Mouse (Mus musculus) midbrain, embryonic 10.5 days (tissue): ENCODE measurements at regions not wholly inside any gene's neighbourhood (a gene's known extent, or its start where the extent isn't known, plus 50 kb on each side); places are given as distances from the start of the nearest gene placed in this dataset.

Source experiments
- DNase-seq: peaks from one replicate; pipeline ENCODE4 v3.0.0-alpha.2; 2017; ENCODE audit warnings: low spot score
- H3K27ac ChIP-seq: fragments of 300-500 bp; sonication (generic); replicated peaks from 2 replicates; pipeline ENCODE4 v1.5.1; 2016; ENCODE audit warnings: mild to moderate bottlenecking
- H3K27me3 ChIP-seq: fragments of 300-500 bp; sonication (generic); 2 replicates; pipeline ENCODE4 v1.6.1; 2016; ENCODE audit warnings: low read depth, mild to moderate bottlenecking; ENCODE audit not compliant: poor library complexity, severe bottlenecking
- H3K36me3 ChIP-seq: fragments of 300-500 bp; sonication (generic); 2 replicates; pipeline ENCODE4 v1.6.1; 2016; ENCODE audit warnings: mild to moderate bottlenecking, moderate library complexity
- H3K4me1 ChIP-seq: fragments of 300-500 bp; sonication (generic); 2 replicates; pipeline ENCODE4 v1.6.1; 2016
- H3K4me3 ChIP-seq: fragments of 300-500 bp; sonication (generic); 2 replicates; pipeline ENCODE4 v1.5.1; 2016; ENCODE audit warnings: mild to moderate bottlenecking, moderate library complexity
- H3K9me3 ChIP-seq: fragments of 300-500 bp; sonication (generic); replicated peaks from 2 replicates; pipeline ENCODE4 v1.6.1; 2016; ENCODE audit warnings: mild to moderate bottlenecking
- WGBS: fragments of 180-500 bp; shearing (Covaris S2); methylation state at CpG from one replicate; pipeline ENCODE4 v1.1.7; 2016; 5-methylcytosine and 5-hydroxymethylcytosine counted together

DNA sequence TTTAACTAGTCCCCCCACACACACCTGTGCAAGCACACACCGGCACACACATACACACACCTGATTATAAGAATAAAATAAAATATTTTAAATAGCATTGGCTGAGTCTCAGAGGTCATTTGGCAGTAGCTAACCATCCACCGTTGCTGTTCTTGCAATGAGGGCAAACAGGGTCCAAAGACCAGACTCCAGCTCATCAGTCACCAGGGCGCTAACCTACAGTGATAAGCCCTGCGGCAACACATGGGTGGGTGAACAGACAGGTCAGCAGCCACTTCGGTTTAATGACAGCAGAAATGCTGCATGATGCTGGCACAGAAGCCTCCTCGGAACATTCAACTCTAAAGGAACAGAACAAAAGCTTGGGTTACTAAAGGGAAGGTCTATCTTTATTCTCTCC lies 54.9 kb downstream of the Tas2r134 start:
- DNase-seq: no peak
- Histone ChIP-seq H3K4me3 (no peak overlapping the region), H3K27ac (no peak overlapping the region), H3K9me3 (no peaks in the 10 kb centered on the region), H3K4me1 (0 out of 2 replicates have a peak, but pooled peaks cover 7% of the 10 kb centered on the region), H3K36me3 (no peaks in the 10 kb centered on the region), H3K27me3 (no peaks in the 10 kb centered on the region)
- WGBS: 93% methylated on average over 6 of the region's 6 CpGs

DNA sequence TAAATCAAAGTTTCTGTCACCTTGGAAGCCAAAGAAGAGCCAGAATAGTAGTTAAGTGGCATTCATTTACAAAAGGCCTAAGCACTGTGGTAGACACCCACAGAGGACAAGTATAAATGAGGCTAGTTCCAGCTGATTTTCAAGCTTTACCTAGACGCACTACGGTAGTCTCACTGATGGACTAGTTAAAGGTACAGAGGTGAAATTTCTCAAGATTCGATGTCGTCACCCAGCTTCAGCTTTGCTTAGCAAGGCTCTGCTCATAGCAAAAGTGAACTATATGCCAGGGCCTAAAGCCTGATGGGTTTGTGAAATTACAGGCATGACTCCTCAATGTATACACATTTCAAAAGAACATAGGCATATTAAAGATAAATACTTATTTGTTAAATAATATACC lies 55.4 kb downstream of the Tas2r134 start:
- Histone ChIP-seq H3K9me3 (no peaks in the 10 kb centered on the region), H3K27me3 (no peaks in the 10 kb centered on the region), H3K36me3 (no peaks in the 10 kb centered on the region), H3K4me1 (0 out of 2 replicates have a peak, but pooled peaks cover 7% of the 10 kb centered on the region), H3K27ac (no peak overlapping the region), H3K4me3 (no peak overlapping the region)
- 88% methylated on average over 4 of the region's 4 CpGs for WGBS
- DNase-seq: no peak

DNA sequence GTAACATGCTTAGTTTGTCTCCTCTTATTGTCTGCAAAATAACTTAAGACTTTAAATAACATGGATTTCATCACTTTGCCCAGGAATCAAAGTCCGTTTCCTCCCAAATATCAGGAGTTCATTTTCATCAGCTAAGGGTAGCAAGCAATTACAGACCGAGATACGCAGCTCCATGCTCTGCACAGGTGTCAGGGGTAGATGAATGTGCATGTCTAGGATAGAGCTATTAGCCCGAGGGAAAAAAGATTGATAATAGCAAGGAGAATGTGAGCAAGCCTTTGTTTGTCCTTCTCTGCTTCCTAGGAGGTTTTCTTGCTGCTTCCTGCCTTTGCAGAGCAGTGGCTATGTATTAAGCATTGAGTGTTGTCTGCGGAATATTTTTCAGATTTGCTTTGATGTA lies 77.8 kb downstream of the Tas2r134 start:
- no peaks in the 10 kb centered on the region for H3K27me3 ChIP-seq
- H3K27ac ChIP-seq: no peak overlapping the region
- no peaks in the 10 kb centered on the region for H3K4me1 ChIP-seq
- H3K36me3 ChIP-seq: no peaks in the 10 kb centered on the region
- no peak overlapping the region for H3K4me3 ChIP-seq
- no peak for DNase-seq
- WGBS: 89% methylated on average over 5 of the region's 5 CpGs
- no peaks in the 10 kb centered on the region for H3K9me3 ChIP-seq

DNA sequence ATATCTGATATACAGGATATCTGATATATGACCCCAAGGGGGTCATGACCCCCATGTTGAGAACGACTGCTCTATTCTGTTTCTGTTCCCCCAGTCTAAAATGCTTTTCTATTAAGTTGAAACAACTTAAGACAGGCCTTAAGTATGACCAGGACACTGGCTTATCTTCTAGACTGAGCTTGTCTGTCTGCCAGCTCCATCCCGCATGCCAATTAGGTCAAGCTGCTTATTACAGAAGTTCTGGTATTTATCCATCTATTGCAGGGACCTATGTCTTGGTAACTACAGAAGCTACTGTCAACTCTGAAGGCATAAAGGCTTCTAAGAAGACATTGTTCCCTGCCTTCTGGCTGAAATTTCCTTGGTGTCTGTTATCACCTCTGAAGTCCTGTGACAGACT lies 81.4 kb downstream of the Tas2r134 start:
- DNase-seq: no peak
- no peaks in the 10 kb centered on the region for H3K9me3 ChIP-seq
- no peaks in the 10 kb centered on the region for H3K27me3 ChIP-seq
- H3K4me1 ChIP-seq: no peaks in the 10 kb centered on the region
- H3K4me3 ChIP-seq: no peak overlapping the region
- WGBS: 91% methylated on average over 2 of the region's 2 CpGs
- no peak overlapping the region for H3K27ac ChIP-seq
- no peaks in the 10 kb centered on the region for H3K36me3 ChIP-seq

DNA sequence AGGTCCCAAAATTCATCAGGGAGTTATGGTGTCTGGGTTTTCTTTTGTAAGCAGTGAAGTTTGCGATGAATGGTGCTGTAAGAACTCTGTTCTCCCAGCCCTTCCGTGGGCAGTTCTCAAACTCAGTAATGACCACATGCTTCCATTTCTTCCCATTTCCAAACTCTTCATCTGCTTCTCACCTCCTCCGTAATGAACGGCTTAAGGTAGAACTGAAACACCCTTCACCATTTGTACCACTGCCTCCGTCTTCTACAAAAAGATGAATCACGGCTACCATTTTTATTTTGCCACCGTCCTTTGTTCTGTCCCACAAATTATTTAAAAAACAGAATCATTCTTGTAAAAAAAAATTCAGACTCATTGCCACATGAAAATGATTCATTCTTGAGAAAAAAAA lies 85.3 kb downstream of the Tas2r134 start:
- DNase-seq: no peak
- H3K27ac ChIP-seq: no peak overlapping the region
- 94% methylated on average over 7 of the region's 7 CpGs for WGBS
- no peak overlapping the region for H3K4me3 ChIP-seq
- H3K36me3 ChIP-seq: no peaks in the 10 kb centered on the region
- H3K9me3 ChIP-seq: no peaks in the 10 kb centered on the region
- no peaks in the 10 kb centered on the region for H3K27me3 ChIP-seq
- no peaks in the 10 kb centered on the region for H3K4me1 ChIP-seq

DNA sequence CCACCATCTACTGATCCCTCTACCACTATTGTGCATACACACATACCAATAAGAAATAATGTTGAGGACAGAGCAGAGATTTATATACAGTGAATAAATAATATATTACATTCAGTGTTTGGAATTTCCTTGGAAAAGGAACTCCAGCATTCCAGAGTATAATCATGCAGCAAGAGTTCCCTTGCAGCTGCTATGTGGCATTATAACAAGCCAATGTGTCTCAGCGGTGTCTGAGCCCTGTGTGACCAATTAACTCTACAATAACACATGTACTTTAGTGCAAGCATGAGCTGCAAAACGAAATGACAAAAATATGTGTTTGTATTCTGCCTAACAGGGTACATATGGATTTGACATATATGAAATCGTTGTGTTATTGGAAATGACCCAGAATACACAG lies 103.5 kb downstream of the Tas2r134 start:
- Histone ChIP-seq H3K27me3 (peaks cover 84% of the 10 kb centered on the region), H3K36me3 (no peaks in the 10 kb centered on the region), H3K4me3 (no peak overlapping the region), H3K4me1 (peaks cover 45% of the 10 kb centered on the region), H3K9me3 (no peaks in the 10 kb centered on the region), H3K27ac (no peak overlapping the region)
- 80% methylated on average over 3 of the region's 3 CpGs for WGBS
- DNase-seq: no peak

DNA sequence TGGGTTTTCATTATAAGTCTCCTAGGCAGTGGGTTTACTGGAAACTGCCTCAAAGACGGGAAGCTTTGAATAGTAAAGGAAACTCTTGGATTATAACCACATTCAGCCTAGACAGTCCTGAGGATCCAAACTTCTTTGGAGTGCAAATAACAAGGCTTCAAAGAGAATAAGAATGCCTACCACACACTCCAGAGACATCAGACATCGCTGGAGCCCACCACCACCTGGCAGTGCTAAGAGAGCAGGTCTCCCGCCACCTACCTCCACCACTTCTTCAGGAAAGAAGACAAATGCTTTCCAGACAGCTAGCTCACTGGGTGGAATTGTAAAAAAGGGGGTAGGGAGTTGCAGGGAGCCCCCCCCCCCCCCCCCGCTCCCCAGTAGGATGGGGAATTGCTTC lies 104.4 kb downstream of the Tas2r134 start:
- no peak overlapping the region for H3K4me3 ChIP-seq
- WGBS: 36% methylated on average over 4 of the region's 4 CpGs
- DNase-seq: peak; percentile 27
- H3K9me3 ChIP-seq: no peaks in the 10 kb centered on the region
- no peaks in the 10 kb centered on the region for H3K36me3 ChIP-seq
- H3K4me1 ChIP-seq: peaks cover 49% of the 10 kb centered on the region
- H3K27ac ChIP-seq: peak overlapping the region; percentile 64
- peaks cover 85% of the 10 kb centered on the region for H3K27me3 ChIP-seq

DNA sequence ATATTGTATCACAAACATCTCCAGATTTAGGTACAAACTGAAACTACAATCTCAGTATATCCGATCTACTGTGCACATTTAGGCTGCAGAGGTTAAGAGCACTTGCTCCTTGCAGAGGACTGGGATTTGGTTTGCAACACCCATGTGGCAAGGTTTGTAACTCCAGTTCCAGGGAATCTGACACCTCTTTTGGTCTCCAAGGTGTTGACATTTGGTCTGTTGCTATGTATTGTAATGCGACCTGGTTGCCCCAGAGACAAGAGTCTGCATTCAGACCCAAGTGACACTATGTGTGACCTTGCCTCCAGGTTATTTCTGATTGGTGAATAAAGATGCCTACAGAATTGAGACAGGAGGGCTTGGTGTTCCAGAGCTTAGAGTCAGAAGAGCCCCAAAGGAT lies 105.0 kb downstream of the Tas2r134 start:
- Histone ChIP-seq H3K4me3 (no peak overlapping the region), H3K36me3 (no peaks in the 10 kb centered on the region), H3K27ac (peak overlapping the region; percentile 64; the same call in 1 of the 2 replicates), H3K4me1 (peaks cover 49% of the 10 kb centered on the region), H3K9me3 (no peaks in the 10 kb centered on the region), H3K27me3 (peaks cover 85% of the 10 kb centered on the region)
- peak; percentile 55 for DNase-seq
- WGBS: 32% methylated on average over 2 of the region's 2 CpGs

DNA sequence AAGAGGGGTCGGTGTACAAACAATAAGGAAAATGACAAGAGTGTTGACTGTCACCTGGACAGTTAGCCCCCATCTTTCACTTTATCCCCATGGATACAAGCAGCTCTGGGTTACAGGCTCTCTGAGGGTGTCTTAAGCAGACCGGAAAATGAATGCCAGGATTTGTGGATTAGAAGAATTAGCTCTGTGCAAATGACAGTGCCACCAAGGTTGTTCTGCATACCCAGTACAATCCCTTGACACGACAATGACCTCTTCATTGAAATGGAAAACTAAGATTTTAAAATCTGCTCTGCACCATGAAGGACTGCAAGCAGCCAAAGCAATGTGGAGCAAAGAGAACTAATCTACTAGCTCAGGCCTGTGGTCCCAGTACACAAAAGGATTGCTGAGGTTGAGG lies 105.9 kb downstream of the Tas2r134 start:
- H3K4me3 ChIP-seq: no peak overlapping the region
- peak; percentile 56 for DNase-seq
- H3K27ac ChIP-seq: peak overlapping the region; percentile 76
- no peaks in the 10 kb centered on the region for H3K36me3 ChIP-seq
- no peaks in the 10 kb centered on the region for H3K9me3 ChIP-seq
- peaks cover 49% of the 10 kb centered on the region for H3K4me1 ChIP-seq
- H3K27me3 ChIP-seq: peaks cover 85% of the 10 kb centered on the region
- WGBS: 20% methylated on average over 3 of the region's 3 CpGs

DNA sequence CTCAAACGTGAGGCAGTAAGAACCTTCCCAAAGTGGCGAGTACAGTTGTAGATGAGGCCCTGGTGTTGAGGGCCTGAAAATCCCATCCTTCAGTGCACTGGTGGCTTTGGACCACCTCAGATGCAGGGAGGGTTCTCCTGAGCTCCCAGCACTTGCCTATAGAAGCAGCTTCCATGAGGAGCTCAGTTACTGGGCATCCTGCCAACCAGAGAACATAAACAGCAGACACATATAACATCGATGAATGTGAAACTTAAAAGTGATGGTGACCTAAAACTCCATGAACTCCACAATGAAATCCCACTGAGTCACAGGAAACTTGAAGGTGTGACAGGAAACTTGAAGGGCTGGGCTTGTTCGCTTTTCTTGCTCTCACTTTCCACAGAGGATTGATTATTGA lies 109.1 kb downstream of the Tas2r134 start:
- Histone ChIP-seq H3K4me3 (no peak overlapping the region), H3K4me1 (peaks cover 43% of the 10 kb centered on the region), H3K27me3 (peaks cover 85% of the 10 kb centered on the region), H3K9me3 (no peaks in the 10 kb centered on the region), H3K36me3 (no peaks in the 10 kb centered on the region), H3K27ac (0 out of 2 replicates have a peak overlapping the region, but pooled peaks have one; percentile 23)
- DNase-seq: no peak
- WGBS: 91% methylated on average over 4 of the region's 4 CpGs

DNA sequence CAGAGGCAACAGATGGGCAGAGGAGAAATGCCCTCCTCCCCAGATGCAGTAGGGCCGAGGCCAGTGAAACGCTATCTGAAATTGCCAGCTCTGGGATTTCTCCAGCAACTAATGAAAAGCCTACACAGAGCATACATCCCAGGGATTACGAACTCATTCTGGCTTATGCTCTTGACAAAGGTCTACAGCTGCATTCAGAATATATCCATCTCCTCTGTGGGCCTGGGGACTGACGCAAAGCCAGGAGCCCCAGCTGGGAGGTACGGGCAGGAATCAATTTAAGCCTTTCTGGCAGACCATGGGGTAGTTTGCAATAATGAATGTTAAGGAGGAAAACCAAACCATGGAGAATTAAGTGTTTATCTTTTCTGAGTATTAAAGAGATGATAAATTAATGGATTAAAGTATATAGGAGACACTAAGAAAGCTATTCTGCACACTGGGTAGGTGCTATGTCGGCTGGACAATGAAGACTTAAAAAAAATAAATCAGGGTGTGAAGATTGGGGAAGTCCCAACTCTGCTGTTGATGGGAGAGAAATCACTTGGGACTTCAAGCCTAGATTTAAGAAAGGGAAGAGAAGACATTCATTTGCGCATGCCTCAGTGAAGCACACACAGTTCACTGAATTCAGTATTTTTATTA lies 120.5 kb downstream of the Tas2r134 start:
- Histone ChIP-seq H3K4me1 (peaks cover 8% of the 10 kb centered on the region), H3K4me3 (no peak overlapping the region), H3K27ac (no peak overlapping the region), H3K27me3 (peaks cover 6% of the 10 kb centered on the region; the same call in 1 of the 2 replicates), H3K36me3 (no peaks in the 10 kb centered on the region), H3K9me3 (no peaks in the 10 kb centered on the region)
- 82% methylated on average over 7 of the region's 7 CpGs for WGBS
- no peak for DNase-seq

DNA sequence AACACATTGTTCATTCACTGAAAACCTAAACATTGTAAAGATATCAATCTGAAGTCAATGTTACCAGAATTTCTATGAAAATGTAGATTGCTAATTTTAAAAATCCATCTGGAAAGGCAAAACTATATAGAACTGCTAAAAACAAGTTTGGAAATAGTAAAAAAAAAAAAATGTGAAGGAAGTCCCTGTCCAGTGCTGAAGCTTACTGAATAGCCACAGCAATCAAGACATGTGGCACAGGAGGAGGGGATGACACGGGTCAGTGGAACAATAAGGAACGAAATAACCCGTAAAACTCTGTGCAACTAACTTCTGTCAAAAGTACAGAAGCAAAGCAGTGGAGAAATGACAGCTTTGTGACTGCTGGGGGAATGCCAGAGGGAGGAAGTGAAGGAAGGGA lies 121.9 kb downstream of the Tas2r134 start:
- DNase-seq: no peak
- Histone ChIP-seq H3K9me3 (no peaks in the 10 kb centered on the region), H3K4me3 (no peak overlapping the region), H3K4me1 (peaks cover 22% of the 10 kb centered on the region), H3K27ac (no peak overlapping the region), H3K27me3 (no peaks in the 10 kb centered on the region; the same call in 1 of the 2 replicates), H3K36me3 (no peaks in the 10 kb centered on the region)
- 60% methylated on average over 3 of the region's 3 CpGs for WGBS

DNA sequence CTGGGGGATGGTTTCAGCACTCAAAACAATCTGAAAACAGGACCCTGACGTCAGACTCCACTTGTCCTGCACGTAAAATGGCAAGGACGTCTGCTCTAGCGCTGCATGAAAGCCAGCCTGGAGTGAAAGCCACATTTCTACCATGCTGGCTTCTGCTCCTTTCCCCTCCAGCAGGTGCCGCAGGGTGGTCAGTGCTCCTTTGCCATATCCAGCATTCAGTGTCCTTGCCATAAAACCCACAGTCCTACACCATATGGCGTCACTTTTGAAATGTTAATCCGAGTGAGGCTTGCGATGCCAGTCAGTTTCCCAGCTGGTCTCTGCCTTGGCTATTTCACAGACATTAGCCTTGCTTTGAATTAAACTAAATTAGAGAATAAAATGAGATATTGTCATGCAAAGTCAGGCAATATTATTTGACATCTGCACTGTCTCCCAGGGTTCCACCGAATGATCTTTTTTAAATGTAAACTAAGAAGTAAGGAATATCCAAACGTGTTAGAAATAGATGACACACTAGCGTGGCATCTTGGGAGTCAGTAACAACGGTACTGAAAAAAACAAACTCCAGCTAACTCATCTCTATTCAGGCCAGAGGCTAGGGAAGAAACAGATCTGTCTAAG lies 125.7 kb downstream of the Tas2r134 start:
- peak; percentile 26 for DNase-seq
- H3K27ac ChIP-seq: peak overlapping the region; percentile 70
- H3K4me1 ChIP-seq: peaks cover 22% of the 10 kb centered on the region
- H3K4me3 ChIP-seq: no peak overlapping the region
- H3K9me3 ChIP-seq: no peaks in the 10 kb centered on the region
- 63% methylated on average over 12 of the region's 12 CpGs for WGBS
- no peaks in the 10 kb centered on the region for H3K36me3 ChIP-seq
- H3K27me3 ChIP-seq: no peaks in the 10 kb centered on the region
